Mouse (Mus musculus): ENCODE results near the gene Mid1.

GRCm38 (mm10) chrX:169882220-169882609 lies 197.2 kb downstream of the Mid1 start:
- TF ChIP-seq CTCF (IDR thresholded peaks at IDR 0.05; ENCODE audit: low read depth) (no peak), EP300 (optimal IDR thresholded peaks at IDR 0.05) (no peak)

Data from stomach, postnatal 0 days (tissue).